Mouse (Mus musculus) intestine, embryonic 14.5 days (tissue): ENCODE measurements around the gene Kcnn3. TPM values are rescaled to one million over a fixed set of nuclear protein-coding genes. Genes with fewer than 3 reads are reported as not detected.

Experiments used
- ATAC-seq: fragments of 200-750 bp; cut with Nextera tagmentation; replicated peaks from 2 replicates; pipeline ENCODE4 v1.8.0; 2017; ENCODE audit warnings: low read depth, moderate number of reproducible peaks, moderate TSS enrichment, moderate library complexity; ENCODE audit not compliant: low FRiP score, low TSS enrichment
- DNase-seq: peaks from one replicate; pipeline ENCODE4 v3.0.0-alpha.2; 2018; ENCODE audit warnings: low spot score
- H3K27ac ChIP-seq: fragments of 300-500 bp; sonication (generic); 2 replicates; pipeline ENCODE4 v1.5.1; 2014; ENCODE audit warnings: low read depth, mild to moderate bottlenecking, control low read depth
- H3K27me3 ChIP-seq: fragments of 300-500 bp; sonication (generic); replicated peaks from 2 replicates; pipeline ENCODE4 v1.6.1; 2014; ENCODE audit warnings: low read length, control low read depth; ENCODE audit not compliant: control insufficient read depth, insufficient read depth
- H3K36me3 ChIP-seq: fragments of 300-500 bp; sonication (generic); 2 replicates; pipeline ENCODE4 v1.6.1; 2014; ENCODE audit warnings: low read length, control low read depth; ENCODE audit not compliant: control insufficient read depth, insufficient read depth
- H3K4me1 ChIP-seq: fragments of 300-500 bp; sonication (generic); replicated peaks from 2 replicates; pipeline ENCODE4 v1.6.1; 2014; ENCODE audit warnings: low read length, control low read depth, mixed read lengths; ENCODE audit not compliant: control insufficient read depth, insufficient read depth
- H3K4me2 ChIP-seq: fragments of 300-500 bp; sonication (generic); 2 replicates; pipeline ENCODE4 v1.6.1; 2014; ENCODE audit warnings: low read length
- H3K4me3 ChIP-seq: fragments of 300-500 bp; sonication (generic); 2 replicates; pipeline ENCODE4 v1.5.1; 2014; ENCODE audit warnings: low read depth, low read length, control low read depth, mixed read lengths
- H3K9ac ChIP-seq: fragments of 300-500 bp; sonication (generic); 2 replicates; pipeline ENCODE4 v1.6.1; 2014; ENCODE audit warnings: mild to moderate bottlenecking, low read length
- H3K9me3 ChIP-seq: fragments of 300-500 bp; sonication (generic); 2 replicates; pipeline ENCODE4 v1.6.1; 2016; ENCODE audit warnings: low read length, control low read depth; ENCODE audit not compliant: control insufficient read depth
- WGBS: fragments of 180-500 bp; shearing (Covaris S2); extraction: QIAGEN DNeasy Blood & Tissue Kit; methylation state at CpG from one replicate; pipeline ENCODE4 v1.1.7; 2014; 5-methylcytosine and 5-hydroxymethylcytosine counted together
- polyA plus RNA-seq: library from polyadenylated mRNA; unstranded; fragments of >200 nt; fragmentation: Nextera tagmentation; extraction: Ambion mirVana; gene quantifications from 2 replicates; pipeline ENCODE4 v1.2.1, GENCODE M21; 2014

Kcnn3 gene
- polyA plus RNA-seq, 1 experiment from 2014 or later = 5.6 TPM

DNA sequence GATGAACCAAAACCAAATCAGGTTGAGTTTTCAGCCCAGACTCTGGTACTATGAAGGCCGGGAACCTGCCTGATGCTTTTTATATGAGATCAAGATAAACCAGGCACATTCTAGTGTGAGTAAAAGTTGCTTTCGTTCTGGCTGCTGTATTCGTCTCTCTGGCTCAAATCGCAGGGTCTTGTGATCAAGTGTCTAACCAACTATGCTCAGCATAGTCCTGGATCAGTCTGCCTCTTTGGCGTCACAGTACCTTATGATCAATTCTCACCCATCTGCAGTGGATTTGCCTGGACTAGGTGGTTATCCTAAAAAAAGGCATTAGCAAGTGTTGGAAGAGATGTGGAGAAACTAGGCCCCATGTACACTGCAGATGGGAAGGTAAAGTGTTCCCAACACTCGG is 184.1 kb downstream of the Kcnn3 start:
- Histone ChIP-seq H3K4me2 (no peak overlapping the region), H3K27me3 (no peaks in the 10 kb centered on the region), H3K9ac (no peak overlapping the region), H3K9me3 (no peaks in the 10 kb centered on the region), H3K27ac (no peak overlapping the region), H3K4me1 (no peaks in the 10 kb centered on the region), H3K4me3 (no peak overlapping the region), H3K36me3 (no peaks in the 10 kb centered on the region)
- WGBS = 81% methylated on average over 6 of the region's 6 CpGs
- DNase-seq = no peak
- no peak for ATAC-seq

DNA sequence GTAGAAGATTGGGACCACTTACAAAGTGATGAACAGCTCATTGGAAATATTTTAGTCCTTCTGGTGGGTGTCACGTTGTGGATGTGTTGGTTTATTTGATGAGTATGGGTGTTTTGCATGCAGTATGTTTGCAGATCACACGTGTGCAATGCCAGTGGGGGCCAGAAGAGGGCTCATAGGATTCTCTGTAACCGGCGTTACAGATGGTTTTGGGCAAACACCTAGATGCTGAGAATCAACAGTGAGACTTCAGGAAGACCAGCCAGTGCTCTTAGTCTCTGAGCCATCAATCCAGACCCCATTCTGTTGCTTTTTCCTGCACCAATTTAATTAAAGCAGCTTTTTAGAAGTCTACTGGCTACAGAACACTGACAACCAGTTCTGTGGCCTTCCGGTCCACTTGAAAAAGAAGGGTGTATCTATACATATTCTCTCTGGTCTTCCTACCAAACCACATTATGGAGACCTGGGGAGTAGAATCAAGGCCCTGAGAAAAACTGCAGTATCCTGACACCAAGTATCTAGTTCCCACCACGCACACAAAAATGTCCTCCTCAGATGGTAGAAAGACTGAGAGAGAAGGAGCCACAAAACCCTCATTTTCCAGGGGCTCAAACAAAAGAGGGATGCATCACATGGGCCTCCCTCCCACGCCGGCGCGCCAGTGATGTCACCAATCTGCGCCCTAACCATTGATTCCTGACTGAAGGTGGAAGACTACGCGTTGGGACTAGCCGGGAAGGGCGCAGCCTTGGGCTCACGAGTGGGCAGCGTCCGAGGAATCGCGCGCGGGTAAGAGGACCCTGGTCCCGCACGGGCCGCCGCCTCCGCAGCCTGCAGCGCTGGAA is 194.6 kb downstream of the Kcnn3 start, which contains the start of gene Adar:
Gene Adar (plus strand): TSS at position 664 of the 848 bp plus-strand sequence.
- Histone ChIP-seq H3K36me3 (no peaks in the 10 kb centered on the region), H3K4me1 (peaks cover 13% of the 10 kb centered on the region), H3K27ac (peak within 1 kb of the TSS; percentile 57; the same call in 1 of the 2 replicates), H3K9ac (peak within 1 kb of the TSS; percentile 78), H3K4me3 (peak within 1 kb of the TSS; percentile 86), H3K4me2 (peak within 1 kb of the TSS; percentile 83), H3K27me3 (no peaks in the 10 kb centered on the region), H3K9me3 (no peaks in the 10 kb centered on the region)
- DNase-seq = peak; percentile 95
- WGBS = 5% methylated on average over 28 of the region's 28 CpGs
- peak; percentile 84 for ATAC-seq

DNA sequence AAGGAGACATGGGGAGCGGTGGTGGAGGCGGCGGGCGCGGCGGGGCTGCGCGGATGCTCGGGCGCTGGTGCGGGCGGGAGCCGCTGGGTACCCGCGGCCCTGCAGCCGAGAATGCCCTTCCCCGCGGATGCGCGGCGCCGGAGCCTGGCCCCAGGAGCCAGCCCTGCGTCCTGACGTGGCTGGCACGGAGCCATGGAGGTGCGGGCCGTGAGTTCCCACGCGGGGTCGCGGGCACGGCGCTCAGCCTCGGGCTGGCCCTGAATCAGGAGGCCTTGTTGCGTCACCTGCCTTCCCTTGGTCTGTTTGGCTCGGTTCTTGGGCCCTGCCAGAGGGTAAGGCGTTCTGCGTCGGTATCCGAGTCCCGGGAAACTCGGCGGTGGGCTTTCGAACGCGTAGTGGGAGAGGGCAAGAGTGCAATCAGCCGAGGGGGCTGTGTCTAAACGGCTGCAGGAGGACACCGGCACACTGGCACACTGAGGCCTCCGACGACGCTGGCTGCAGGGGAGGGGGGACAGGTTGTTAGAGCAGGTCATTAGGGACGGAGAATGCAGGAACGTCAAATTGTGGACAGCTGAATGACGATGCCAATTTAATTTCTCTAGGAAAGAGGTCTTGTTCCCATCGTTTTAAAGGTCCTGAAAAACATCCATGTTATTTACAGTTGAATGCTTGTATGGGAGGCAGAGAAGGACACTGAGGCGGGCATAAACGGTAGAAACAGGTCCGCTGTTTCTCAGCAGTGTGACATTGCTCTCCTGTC is 195.4 kb downstream of the Kcnn3 start:
- H3K27ac ChIP-seq = peak overlapping the region; percentile 57; the same call in 1 of the 2 replicates
- 2% methylated on average over 59 of the region's 59 CpGs for WGBS
- H3K9me3 ChIP-seq = no peaks in the 10 kb centered on the region
- peak overlapping the region; percentile 83 for H3K4me2 ChIP-seq
- peak overlapping the region; percentile 78 for H3K9ac ChIP-seq
- H3K4me1 ChIP-seq = peaks cover 13% of the 10 kb centered on the region
- H3K27me3 ChIP-seq = no peaks in the 10 kb centered on the region
- H3K4me3 ChIP-seq = peak overlapping the region; percentile 86
- no peaks in the 10 kb centered on the region for H3K36me3 ChIP-seq
- peak; percentile 70 for ATAC-seq
- DNase-seq = peak; percentile 76

DNA sequence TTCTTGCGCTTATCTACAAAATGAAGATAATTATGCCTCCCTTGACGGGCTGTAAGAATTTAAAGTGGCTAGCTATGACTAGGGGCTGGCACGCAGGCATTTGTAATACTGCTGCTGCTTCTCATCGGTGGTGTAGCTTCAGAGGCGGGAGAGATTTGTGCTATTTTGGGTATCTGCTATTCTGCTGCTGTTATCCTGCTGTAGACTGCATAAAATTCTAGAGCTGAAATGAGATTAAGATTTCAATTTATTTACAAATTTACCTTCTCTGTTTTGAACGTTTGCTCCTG is 195.9 kb downstream of the Kcnn3 start:
- 57% methylated on average over 6 of the region's 6 CpGs for WGBS
- peak overlapping the region; percentile 78 for H3K9ac ChIP-seq
- DNase-seq = no peak

DNA sequence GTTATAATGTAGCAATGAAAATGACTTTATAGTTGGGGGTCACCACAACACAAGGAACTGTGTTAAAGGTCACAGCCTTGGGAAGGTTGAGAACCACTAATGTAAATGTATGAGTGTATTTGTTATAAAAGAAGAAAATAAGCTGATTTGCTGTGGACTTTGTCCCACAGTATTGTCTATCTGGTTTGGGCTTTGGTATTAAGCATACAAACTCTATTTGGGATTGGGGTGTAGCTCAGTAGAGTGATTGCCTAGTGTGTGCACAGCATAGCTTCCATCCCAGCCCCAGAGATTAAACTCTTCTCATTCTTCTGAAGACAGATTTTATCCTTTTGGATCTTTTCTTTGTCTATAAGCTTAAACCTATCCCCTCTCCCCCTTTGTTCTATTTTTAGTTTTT is 202.1 kb downstream of the Kcnn3 start:
- no peaks in the 10 kb centered on the region for H3K4me1 ChIP-seq
- ATAC-seq = no peak
- no peaks in the 10 kb centered on the region for H3K27me3 ChIP-seq
- no peak overlapping the region for H3K4me3 ChIP-seq
- no peak overlapping the region for H3K4me2 ChIP-seq
- H3K9me3 ChIP-seq = no peaks in the 10 kb centered on the region
- DNase-seq = no peak
- no peak overlapping the region for H3K27ac ChIP-seq
- no peak overlapping the region for H3K9ac ChIP-seq
- no peaks in the 10 kb centered on the region for H3K36me3 ChIP-seq

More for the DNA sequence above, 195.9 kb downstream of the Kcnn3 start:
- peak overlapping the region; percentile 83 for H3K4me2 ChIP-seq
- H3K4me3 ChIP-seq = peak overlapping the region; percentile 86; the same call in 1 of the 2 replicates
- no peak for ATAC-seq
- no peaks in the 10 kb centered on the region for H3K27me3 ChIP-seq
- H3K36me3 ChIP-seq = no peaks in the 10 kb centered on the region
- H3K4me1 ChIP-seq = peaks cover 13% of the 10 kb centered on the region
- no peaks in the 10 kb centered on the region for H3K9me3 ChIP-seq
- no peak overlapping the region for H3K27ac ChIP-seq

DNA sequence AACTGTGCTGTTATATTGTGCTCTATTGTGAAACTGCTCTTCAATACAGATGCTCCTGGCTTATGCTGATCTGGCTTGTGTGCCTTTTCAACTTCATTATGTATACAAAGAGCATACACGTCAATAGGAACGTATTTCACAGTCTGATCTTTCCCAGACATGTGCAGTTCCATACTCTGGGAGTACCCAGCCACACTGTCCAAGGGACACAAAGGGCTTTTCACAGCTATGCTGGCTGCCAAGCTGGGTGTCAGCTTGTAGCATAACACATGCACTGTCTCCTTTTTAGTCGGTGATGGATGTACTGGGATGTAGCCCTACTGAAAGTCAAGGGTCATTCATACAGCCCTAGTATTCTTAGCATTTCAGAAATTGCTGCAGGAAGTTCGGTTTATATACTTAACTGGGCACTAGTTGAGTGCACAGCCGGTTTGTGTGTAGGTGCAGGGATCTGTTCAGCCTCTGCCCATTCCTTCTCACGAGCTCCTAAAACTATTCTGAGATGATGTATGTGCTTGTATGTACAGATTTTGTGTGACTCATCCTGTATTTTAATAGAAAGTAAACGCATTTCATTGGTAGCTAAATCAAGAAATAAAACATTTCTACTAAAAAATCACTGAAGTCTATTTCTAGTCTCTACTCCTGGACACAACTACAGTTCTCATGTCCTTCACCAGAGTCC is 203.6 kb downstream of the Kcnn3 start:
- Histone ChIP-seq H3K4me2 (no peak overlapping the region), H3K4me3 (no peak overlapping the region), H3K9me3 (no peaks in the 10 kb centered on the region), H3K4me1 (no peaks in the 10 kb centered on the region), H3K9ac (no peak overlapping the region), H3K36me3 (no peaks in the 10 kb centered on the region), H3K27ac (no peak overlapping the region), H3K27me3 (no peaks in the 10 kb centered on the region)
- WGBS = 54% methylated on average over 7 of the region's 7 CpGs
- no peak for DNase-seq
- ATAC-seq = no peak

Other genes with a start within 250 kb of the Kcnn3 start
- 64.7 and 66.5 TPM in 2 replicates for gene Slc50a1, start 249.6 kb upstream of the Kcnn3 start, polyA plus RNA-seq
- 46.2 and 46.6 TPM in 2 replicates for gene Efna1, start 239.0 kb upstream of the Kcnn3 start, polyA plus RNA-seq
- gene Efna3, start 197.2 kb upstream of the Kcnn3 start, polyA plus RNA-seq = 13.2 and 15.3 TPM in 2 replicates
- 20.6 and 22.2 TPM in 2 replicates for gene Efna4, start 182.1 kb upstream of the Kcnn3 start, polyA plus RNA-seq
- gene Adam15, start 170.2 kb upstream of the Kcnn3 start, polyA plus RNA-seq = 30.4 and 31.0 TPM in 2 replicates
- 0.35 and 0.40 TPM in 2 replicates for gene Dcst2, start 158.2 kb upstream of the Kcnn3 start, polyA plus RNA-seq
- gene Dcst1, start 154.9 kb upstream of the Kcnn3 start, polyA plus RNA-seq = 0.15 and 0.34 TPM in 2 replicates
- gene Zbtb7b, start 125.4 kb upstream of the Kcnn3 start, polyA plus RNA-seq = 4.7 and 5.3 TPM in 2 replicates
- gene Lenep, start 117.4 kb upstream of the Kcnn3 start, polyA plus RNA-seq = not detected in 2 replicates
- 28.3 and 28.7 TPM in 2 replicates for gene Flad1, start 108.3 kb upstream of the Kcnn3 start, polyA plus RNA-seq
- 510 and 525 TPM in 2 replicates for gene Cks1b, start 101.8 kb upstream of the Kcnn3 start, polyA plus RNA-seq
- gene Shc1, start 101.7 kb upstream of the Kcnn3 start, polyA plus RNA-seq = 65.1 and 71.4 TPM in 2 replicates
- 40.8 and 45.5 TPM in 2 replicates for gene Pygo2, start 90.0 kb upstream of the Kcnn3 start, polyA plus RNA-seq
- 18.8 and 20.3 TPM in 2 replicates for gene Pbxip1, start 83.5 kb upstream of the Kcnn3 start, polyA plus RNA-seq
- gene Pmvk, start 65.6 kb upstream of the Kcnn3 start, polyA plus RNA-seq = 60.1 and 63.7 TPM in 2 replicates
- 13.4 and 14.5 TPM in 2 replicates for gene Adar, start 194.9 kb downstream of the Kcnn3 start, polyA plus RNA-seq
- gene Chrnb2, start 244.5 kb downstream of the Kcnn3 start, polyA plus RNA-seq = 2.6 TPM in 2 replicates